Mouse (Mus musculus) kidney, adult 8-10 months (tissue): ENCODE measurements around the gene Cd6.

Experiments used
- DNase-seq, 2 experiments: peaks; one replicate each; pipeline ENCODE4 v3.0.0; 2022

Gene Cd6

DNA sequence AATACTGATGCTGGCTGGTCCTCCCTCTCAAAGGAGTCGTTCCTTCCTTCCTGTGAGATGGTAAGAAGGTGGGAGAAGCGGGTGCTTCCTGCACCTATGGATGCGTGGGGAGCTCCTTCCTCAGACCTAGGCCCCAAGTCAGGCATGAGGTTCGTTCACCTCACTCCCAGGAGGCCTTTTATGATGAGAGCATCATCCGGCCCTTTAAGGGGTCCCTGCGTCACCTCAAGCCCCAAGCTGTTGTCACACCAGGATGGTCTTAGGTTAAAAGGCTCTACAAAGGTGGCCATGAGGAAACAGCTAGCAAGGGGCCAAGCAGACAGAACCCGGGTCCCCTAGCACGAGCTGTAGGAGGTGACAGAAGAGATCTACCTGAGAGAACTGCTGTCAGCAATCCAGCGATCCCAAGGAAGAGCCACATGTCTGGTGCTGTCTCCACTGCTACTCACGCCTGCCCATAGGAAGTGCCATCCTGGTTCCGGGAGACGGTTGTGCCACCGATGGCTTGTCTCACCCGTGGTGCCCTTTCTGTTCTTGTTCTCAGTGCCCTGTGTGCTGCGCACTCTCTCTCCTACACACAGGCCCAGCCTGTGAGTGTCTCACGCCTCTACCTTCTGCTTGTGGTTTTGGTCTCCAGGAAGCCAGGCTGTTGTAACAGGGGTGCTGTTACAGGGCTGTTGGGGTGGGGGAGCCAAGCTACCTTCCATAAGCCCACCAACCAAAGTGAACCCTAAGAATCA is at the start of gene Cd6:
Cd6 (minus strand) TSS at position 623 of the 740 bp plus-strand sequence.
- DNase-seq, result no peak

DNA sequence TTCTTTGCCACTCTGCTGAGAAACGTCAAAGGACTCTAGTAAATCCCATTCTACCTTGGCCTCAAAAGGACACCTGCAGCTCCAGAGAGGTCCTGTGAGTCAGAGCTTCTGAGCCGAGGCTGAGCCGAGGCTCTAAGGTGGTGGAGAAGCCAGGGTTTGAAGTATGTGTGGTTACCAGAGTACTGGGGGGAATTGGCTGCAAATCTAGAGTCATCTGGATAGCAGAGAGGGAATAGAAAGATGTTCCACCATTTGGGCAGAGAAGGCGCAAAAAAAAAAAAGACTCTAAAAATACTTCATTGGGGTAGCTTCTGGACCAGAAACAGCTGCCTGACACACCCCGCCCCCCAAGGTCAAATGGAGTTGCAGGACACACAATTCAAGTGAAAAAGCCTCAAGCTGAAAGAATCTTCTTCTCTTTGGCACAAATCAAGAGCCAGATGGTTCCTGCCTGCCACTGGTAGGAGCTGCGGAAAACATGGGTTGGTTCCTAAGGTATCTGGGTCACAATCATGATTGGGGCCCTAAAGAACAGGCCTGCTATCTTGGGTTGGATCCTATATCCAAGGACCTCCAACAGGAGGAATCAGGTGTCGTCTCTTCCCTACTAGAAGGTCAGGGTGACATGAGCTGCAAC is 48.5 kb upstream of the Cd6 start:
- DNase-seq, result no peak

DNA sequence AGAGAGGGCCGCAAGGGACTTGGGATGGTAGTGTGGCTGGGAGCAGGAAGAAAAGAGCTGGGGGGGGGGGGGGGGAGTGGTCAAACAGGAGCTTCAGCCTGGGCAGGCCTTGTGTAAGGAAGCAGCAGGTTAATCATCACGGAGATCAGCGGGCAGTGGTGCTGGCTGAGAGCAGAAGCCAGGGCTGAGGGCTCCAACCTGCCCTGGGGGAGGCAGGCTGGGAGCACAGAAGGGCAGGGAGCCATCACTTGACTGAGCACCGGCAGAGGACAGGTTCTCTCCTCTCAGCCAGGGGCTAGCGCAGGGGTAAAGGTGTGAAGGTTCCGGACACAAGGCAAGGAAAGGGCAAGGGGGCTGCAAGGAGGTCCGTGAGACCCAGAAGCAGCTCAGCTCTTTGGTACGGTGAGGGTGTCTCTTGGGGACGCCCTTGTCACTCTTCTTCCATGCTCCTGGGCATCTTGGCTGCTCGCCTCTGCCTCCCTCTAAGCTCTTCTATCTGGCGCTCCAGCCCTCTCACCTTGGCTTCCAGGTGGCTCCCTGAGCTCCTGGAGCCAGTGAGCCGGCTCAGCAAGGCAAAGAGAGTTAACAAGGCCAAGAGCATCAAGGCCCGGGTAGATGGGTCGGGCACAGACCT is 41.6 kb upstream of the Cd6 start:
- DNase-seq, result no peak

DNA sequence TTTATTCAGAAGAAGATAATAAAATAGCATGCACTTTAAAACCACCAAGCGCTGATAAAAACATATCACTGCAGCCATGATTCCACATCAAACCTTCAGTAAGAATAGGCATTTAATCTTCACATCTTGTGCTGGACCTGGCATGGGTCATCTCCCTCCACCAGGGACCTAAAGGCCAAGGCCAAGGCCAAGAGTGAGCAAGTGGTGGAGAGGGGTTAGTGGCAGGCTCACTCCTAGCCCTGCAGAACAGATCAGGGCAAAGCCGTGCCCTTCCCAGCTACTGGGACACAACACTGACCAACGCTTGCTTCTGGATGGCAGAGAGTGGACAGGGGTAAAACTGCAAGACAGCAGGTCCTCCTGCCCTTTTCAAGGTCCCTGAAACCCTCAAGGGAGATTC is 40.8 kb upstream of the Cd6 start:
- DNase-seq, result no peak

DNA sequence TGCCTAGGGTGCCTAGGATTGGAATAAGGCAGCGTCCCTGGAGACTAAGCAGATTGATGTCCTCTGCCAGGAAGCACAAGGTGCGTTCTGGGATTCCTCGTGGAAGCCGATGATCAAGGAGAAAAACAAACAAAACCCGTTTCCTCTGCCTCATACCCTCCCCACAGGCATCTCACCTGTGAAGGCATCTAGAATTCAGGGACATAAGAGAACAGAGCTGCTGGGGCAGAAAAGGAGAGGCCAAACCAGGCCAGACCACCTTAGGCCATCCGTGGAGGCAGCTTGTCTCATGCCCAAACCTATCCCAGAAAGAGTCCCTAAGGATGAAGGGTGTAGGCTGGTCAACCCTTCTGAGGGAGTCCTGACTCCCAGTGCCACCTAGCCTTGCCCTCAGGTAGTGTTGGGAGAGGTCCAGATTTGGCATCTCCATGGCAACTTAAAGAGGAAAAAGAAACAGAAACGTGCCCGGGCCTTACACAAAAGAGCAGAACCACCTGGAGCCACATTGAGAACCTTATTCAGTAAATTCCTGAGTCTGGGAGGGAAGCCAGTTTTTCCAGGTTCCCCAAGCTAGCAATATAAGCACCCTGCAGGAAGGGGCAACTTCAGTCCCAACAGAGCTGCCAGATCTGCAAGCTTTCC is 40.1 kb upstream of the Cd6 start, which contains the start of gene Tmem132a:
Tmem132a (minus strand) TSS at position 55 of the 642 bp plus-strand sequence.
- DNase-seq, result peak; percentile 29 to 35

DNA sequence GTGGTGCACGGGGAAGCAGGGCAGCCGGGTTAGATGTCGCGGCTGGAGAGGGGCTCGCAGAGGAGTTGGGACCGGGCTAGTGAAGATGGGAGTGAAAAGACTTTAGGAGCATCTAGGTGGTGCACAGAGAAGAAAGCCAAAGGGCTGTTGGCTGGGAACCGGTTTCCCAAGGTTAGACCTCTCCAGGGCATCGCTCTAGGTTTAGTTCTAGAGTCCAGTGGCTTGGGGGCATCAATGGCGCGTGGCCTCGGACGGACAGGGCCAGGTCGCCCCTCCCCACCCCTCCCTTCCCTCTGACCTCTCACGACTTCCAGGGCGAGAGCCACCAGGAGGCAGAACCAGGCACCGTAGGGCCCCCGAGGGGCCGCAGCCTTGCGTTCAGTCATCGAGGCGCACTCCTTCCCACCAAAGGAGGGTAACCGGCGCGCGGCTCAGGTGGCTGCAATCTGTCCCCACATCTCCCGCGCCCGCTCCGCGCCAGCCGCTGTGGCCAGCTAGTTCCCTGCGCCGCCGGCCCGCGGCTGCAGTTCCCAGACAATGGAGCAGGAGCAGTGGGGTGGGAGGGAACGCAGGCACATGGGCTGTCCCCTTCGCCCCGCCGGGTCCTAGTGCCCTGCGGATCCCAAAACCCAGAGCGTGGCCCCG is 39.5 kb upstream of the Cd6 start:
- DNase-seq, result peak; percentile 53 to 65

DNA sequence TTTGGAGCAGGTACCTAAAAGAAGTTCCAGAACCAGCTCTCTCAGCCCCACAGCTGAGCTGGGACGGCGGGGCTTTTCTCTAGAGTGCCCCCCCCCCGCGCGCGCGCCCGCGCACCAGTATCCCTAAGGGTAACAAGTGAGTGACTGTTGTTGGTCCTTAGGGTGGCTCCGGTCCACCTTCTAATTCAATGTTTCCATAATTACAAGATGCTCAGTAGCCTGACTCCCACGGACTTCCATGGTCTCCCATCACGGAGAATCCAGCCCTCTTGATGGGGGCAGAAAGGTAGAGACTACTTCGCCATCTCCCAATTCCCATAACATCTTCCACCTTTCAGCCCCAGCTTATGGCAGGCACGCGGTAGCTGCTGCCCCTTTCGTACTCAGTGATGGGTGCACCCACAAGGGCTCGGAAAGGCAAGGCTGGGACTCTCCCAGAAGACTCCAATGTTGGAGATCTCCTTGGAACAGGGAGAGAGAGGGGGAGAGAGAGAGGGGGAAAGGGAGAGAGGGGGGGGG is 38.8 kb upstream of the Cd6 start:
- no peak for DNase-seq

DNA sequence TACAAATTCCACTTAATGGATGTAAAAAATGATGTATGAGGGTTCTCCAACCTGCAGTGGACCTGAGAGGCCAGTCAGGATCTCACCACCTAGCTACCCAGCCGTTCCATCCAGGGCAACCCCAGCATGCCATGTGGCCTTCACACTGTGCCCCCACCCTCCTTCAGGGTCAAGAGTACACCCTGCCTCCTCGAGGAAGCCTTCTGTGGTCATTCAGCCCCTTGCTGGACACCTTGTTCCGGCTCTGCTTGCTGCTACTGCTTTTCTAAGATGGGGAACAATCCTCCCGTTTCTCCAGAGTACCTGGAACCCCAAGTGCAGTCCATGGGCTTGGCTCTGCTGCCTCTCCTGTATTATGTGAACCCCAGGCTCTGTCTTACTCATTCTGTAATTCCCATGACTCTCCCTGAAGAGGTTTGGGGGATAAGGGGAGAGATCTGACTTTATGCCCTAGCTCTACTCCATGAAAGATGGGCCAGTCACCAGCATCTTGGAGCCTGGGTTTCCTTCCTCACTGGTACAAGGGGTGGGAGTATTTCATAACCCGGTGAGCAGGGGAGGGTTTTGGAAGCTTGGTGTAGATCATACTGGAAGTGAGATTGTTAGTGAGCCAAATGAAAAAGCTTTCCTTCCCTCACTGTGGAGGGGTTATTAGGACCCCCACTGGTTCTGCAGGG is 38.2 kb upstream of the Cd6 start:
- no peak for DNase-seq

DNA sequence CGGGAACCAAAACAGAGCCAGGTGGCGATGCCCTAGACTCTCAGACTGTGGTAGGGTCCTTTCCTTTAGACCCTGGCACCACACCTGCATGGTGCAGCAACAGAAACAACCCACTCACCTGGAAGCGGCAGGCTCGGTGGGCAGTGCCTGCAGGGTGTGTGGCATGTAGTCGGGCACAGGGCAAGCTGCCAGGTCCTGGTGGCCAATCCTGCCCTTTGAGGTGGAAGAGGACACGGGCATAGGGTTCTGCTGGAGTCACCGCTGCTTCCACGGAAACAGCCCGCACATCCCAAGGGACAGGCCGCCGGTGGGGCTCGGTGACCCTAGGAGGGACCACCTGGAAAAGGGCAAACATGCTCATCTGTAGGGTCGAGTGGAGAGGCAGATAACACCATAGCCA is 36.5 kb upstream of the Cd6 start:
- DNase-seq, result no peak

DNA sequence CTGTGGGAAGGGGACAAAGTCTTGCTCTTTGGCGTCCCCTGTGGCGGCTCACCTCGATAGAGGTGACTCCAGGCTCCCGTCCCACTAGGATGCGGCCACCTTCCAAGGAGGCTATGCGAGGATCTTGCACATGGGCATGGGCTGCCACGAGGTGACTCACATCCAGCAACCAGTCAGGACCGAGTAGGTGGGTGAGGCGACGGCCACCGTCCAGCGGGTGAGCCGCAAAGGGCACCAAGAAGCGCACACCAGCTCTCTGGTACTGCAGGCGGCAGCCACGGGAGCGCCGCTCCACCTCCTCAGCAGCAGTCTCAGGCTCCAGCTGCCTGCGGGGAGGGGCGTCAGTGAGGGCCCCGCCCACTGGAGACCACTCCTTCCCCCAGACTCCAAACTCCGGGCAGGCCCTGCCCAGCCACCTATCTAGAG is 30.2 kb upstream of the Cd6 start:
- DNase-seq, result no peak

DNA sequence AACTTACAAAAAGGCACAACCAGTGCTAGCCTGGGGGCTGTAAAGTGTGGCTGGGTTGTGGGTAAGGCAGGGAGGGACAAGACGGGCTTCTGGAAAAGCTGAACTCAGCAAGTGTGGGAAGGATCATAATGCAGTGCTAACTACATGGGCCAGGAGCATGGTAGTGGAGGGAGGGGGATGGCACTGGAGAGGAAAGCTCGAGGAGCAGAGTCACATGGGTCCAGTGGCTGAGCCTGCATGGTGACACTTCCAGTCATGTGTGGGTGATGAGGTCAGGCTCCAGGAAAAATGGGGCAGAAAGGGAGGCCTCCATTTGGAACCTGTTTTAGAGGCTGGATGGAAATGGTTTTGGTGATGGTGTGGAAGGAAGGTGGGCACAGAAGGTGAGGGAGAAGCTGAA is 26.7 kb upstream of the Cd6 start:
- no peak for DNase-seq

DNA sequence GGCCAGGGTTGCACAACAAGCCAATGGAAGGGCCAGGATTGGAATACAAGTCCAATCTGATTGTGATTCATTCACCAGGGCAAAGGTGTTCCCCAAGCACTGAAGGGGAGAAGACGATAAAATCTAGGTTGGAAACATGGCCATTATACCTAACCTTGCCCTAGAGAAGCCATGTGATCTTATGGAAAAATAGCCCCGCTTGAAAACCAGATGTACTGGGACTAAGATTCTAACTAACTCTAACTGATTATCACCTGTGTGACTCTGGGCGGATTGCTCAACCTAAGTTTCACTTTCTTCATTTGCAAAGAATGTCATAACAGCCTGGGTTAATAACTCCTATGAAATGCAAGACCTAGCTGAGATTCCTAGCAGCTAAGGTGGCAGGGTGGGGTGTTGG is 25.6 kb upstream of the Cd6 start:
- DNase-seq, result no peak

DNA sequence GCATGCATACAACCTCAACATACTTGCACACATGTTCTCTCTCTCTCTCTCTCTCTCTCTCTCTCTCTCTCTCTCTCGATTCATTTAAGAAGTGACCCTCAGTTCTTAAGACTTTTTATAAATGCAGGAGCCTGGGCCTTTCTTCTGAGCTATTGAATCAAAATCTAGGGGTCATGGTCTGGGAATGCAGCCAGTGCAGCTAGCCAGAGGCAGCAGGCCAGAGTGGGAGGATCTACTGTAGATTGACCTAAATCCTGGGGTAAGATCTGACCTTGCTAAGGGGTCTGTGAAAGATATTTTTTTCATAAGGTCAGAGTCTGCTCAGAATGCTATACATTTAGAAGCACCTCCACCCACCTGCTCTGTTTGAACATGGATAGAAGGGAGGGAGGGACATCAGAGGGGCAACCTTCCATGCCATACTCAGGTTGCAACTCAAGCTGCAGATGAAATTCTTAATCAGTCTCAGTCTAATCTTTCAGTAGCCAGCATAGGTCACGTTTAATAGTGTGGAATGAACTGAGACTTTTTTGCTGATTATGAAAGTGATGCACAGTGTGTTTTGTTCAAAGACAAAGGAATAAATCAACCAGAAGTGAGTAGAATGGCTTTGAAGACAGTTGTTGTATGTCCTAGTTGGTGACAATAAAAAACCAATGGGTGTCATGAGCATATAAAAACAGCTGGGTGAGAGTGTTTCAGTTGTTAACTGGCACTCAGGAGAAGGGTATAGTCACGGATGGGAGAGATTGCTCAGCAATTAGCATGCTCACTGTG is 17.6 kb upstream of the Cd6 start:
- peak in 1 of 2 experiments; percentile 44 for DNase-seq

DNA sequence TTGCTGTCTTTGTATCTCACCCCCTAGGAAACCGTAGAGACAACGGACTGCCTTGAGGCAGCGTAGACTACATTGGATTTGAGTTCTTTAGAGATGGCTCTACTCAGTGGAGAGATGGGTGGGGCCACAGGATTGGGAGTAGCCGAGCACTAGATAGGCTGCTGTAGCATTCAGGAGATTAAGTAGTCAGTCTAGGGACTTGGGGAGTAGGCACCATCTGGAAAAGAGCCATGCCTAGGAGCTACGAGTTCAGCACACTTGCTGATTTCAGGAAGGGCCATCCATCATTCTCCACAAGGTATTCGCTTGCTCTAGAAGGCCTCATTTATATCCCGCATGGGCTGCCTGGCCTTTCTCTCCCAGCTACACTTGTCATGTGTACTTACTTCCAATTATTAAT is 16.3 kb upstream of the Cd6 start:
- DNase-seq, result no peak

DNA sequence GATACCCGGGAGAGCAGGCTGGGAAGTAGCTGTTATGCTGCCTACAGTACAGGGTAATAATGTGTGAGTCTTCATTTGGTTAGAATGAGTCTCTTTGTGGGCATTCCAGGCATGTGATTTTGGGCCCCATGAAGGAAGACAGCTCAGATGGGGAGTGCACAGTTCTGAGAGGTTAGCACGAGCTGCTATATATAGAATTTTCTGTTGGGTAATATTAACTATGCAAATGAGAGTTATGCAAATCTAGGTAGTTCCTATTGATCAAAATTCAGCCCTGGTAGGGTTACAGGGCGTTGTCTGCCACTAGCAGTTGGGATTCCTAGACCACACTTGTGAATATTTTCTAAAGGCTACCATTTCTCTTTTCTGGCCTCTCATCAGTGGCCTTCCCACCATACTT is 15.6 kb upstream of the Cd6 start:
- no peak for DNase-seq

DNA sequence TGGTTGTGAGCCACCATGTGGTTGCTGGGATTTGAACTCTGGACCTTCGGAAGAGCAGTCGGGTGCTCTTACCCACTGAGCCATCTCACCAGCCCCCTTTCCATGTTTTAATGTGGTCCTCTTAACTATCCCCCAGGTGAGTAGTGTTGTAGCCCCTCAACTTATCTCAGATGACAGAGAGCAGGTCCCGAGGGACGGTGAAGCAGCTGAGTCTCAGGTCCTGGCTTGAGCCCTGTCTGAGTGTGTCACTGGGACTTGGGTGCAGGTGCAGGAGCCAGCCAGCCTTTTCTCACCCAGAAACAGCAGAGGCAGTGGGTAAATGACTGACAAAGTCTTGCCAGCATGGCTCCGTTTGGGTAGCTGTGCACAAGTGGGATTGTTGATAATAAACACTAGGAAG is 14.3 kb upstream of the Cd6 start:
- DNase-seq, result no peak

DNA sequence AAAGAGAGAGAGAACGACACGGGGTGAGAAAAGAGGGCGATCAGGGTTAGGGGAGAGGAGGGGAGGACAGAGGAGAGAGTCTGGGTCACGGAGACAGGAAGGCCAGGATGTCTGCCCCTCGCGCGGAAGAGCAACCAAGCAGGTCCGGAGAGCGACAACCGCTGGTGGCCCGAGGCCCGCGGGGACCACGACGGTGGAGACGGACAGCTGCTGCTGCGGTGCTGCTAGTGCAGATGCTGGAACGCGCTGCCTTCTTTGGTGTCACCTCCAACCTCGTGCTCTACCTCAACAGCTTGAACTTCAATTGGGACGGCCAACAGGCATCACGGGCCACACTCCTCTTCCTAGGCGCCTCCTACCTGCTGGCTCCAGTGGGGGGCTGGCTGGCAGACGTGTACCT is 13.1 kb upstream of the Cd6 start:
- no peak for DNase-seq

DNA sequence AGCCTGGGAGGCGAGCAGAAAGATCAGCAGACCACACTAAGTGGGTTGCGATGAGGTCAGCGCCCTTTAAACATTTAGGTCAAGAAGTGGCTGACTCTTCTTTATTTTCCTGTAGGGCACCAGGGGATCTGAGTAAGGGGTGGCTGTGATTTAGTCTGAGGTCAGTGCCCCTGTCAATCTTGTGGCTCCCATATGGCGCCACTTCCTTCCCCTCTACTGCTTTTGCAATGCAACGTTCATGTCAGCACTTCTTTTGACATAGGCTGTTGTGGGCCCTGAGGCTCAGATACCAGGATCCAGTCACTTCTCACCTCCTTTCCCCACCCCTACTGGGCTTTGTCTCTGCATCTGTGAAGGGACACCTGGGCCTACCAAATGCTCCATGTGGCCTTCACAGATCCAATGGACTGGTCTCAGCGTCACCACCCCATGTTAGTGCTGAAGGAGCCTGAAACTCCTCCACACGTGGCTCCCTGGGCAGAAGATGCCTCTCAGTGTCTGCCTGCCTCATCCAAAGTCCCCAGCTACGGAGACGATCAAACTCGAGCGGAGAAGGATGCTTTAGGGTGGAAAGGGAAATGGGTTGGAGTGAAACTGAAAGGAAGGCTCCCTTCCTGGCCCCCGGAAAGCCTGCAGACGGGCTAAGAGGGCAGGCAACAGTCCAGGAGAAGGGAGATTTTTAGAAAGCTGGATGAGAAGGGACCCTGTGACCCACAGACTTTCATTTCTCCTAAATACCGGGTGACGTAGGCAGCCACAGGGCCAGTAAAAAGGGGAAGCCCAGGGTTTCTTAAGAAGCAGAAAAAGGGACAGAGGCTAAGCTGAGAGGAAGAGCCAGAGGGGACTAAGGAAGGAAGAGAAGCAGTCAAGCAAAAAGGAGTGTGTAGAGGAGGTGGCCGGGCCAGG is 12.1 kb upstream of the Cd6 start:
- DNase-seq, result peak; percentile 30 to 39

DNA sequence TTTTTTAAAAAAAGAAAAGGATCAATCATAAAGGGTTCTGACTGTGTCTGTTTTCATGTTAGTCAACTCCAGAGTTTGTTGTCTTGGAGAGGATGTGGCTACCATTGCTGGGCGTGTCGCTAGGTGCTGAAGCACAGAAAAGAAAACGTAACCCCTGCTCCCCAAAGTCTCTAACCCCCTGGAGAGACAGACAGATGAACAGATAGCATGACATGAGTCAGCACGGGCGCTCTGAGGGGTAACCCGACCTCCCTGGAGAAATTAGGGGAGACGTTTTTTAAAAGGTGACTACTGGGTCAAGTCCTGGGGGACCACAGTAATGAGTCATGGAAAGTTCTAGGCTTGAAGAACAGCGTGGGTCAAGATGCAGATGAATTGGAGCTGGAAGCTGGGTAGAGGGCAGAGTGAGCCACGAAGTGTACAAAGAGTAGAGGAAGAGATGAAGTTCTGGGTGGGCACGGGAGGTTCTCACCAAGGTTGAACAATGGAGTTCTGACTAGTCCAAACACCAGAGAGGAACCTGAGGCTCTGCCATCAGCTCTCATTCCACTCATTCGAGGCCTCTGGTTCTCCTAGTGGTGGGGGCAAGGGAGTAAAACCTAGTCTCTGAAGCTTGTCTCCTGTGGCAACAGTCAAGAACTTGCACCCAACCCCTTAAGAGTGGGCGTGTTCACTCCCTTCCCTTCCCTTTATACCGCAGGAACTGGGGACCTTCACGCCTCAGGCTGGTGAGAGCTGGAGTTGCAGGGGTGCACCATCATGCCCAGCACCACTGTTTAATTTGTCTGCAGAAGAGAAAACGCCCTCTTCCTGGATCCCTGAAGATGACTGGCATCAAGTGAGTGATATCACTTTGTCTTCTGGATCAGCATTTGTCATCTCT is 9.4 kb upstream of the Cd6 start, which contains the start of gene Slc15a3:
Slc15a3 (plus strand) TSS at position 718 of the 883 bp plus-strand sequence.
- DNase-seq, result no peak
